Mouse (Mus musculus): ENCODE results near the gene Mon2. TPM values are rescaled to one million over a fixed set of nuclear protein-coding genes. Genes with fewer than 3 reads are reported as not detected.

Mon2 gene
- polyA plus RNA-seq, 1 experiment from 2014 or later = 24.9 TPM

DNA sequence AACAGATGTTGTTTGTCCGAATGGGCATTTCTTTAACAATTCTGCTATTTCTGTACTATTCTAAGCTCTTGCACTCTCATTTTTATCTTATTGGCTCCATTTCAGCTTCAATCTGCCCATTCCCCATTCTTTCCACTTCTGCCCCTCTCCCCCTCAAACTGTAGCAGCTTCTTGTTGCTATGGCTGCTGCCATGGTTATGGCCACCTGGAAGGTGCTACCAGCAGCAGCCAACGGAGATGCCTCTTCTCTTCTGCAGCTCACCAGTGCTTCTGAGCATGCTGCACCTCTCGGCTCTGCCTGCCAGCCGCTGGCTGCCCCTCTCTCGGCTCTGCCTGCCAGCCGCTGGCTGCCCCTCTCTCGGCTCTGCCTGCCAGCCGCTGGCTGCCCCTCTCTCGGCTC lies 8.0 kb upstream of the Mon2 start:
- WGBS = 70% methylated on average over 9 of the region's 9 CpGs
- ATAC-seq (ENCODE audit: low FRiP score) = no peak

DNA sequence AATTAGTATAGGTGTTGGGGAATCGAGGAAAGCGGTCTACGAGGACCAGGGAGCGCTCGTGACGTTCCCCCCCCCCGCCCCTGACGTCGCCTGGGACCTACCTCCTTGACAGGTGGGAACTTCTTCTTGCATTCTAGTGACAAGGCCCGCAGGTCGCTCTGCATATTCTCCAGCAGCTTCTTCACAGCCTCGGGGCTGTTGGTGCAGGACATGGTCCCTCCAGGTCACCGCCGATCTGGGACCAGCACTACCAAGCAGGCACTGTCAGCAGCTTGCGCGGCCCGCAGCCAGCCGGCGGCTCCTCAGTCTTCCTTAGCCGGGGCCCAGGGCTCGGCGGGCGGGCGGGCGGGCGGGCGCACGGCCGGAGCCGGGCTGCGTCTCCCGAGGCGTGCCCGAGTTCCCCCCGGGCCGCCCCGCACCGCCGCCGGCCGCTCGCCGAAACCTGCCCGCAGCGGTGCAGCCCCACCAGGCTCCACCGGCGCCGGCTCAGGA lies 508 bp downstream of the Mon2 start:
- Histone ChIP-seq H3K27me3 (ENCODE audit: control insufficient read depth, insufficient read depth, low read length) (no peaks in the 10 kb centered on the region), H3K36me3 (ENCODE audit: control insufficient read depth, insufficient read depth, low read length) (no peaks in the 10 kb centered on the region), H3K4me1 (ENCODE audit: control insufficient read depth, insufficient read depth, low read length) (peaks cover 8% of the 10 kb centered on the region; the same call in 1 of the 2 replicates), H3K9me3 (ENCODE audit: control insufficient read depth, low read length) (no peaks in the 10 kb centered on the region), H3K9ac (ENCODE audit: low read length) (peak overlapping the region; percentile 84), H3K27ac (ENCODE audit: low read depth, low read length) (no peak overlapping the region), H3K4me3 (ENCODE audit: low read depth, low read length) (peak overlapping the region; percentile 97), H3K4me2 (peak overlapping the region; percentile 79)
- WGBS = 1% methylated on average over 47 of the region's 48 CpGs
- DNase-seq (ENCODE audit: low spot score, missing footprints) (peak; percentile 87), ATAC-seq (ENCODE audit: low FRiP score) (no peak)

More for the DNA sequence above, 8.0 kb upstream of the Mon2 start:
- H3K27ac ChIP-seq (ENCODE audit: low read depth, low read length) = no peak overlapping the region
- H3K27me3 ChIP-seq (ENCODE audit: control insufficient read depth, insufficient read depth, low read length) = no peaks in the 10 kb centered on the region
- H3K4me3 ChIP-seq (ENCODE audit: low read depth, low read length) = no peak overlapping the region
- H3K9me3 ChIP-seq (ENCODE audit: control insufficient read depth, low read length) = no peaks in the 10 kb centered on the region
- H3K4me1 ChIP-seq (ENCODE audit: control insufficient read depth, insufficient read depth, low read length) = no peaks in the 10 kb centered on the region
- no peak overlapping the region for H3K4me2 ChIP-seq
- DNase-seq (ENCODE audit: low spot score, missing footprints) = no peak
- no peaks in the 10 kb centered on the region for H3K36me3 ChIP-seq (ENCODE audit: control insufficient read depth, insufficient read depth, low read length)
- H3K9ac ChIP-seq (ENCODE audit: low read length) = no peak overlapping the region

DNA sequence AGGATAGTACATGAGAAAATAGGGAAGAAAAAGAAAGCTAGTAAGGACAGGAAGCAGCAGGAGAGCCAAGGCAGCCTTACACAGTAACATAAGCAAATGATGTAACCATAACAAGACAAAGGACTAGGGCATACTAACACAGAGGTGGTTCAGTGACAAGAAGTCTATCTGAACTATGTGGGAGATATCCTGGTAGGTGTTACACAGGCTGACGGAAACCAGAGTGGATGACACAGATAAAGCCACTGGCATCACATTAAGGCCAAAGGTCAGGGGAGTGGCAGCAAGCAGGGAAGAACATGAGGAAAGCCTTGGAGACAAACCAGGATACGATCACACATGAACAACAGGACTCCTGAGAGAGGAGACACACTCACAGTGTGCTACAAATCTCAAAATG lies 4.3 kb downstream of the Mon2 start:
- H3K4me2 ChIP-seq = no peak overlapping the region
- no peak overlapping the region for H3K27ac ChIP-seq (ENCODE audit: low read depth, low read length)
- no peak for ATAC-seq (ENCODE audit: low FRiP score)
- H3K36me3 ChIP-seq (ENCODE audit: control insufficient read depth, insufficient read depth, low read length) = no peaks in the 10 kb centered on the region; the same call in none of the 2 replicates
- no peaks in the 10 kb centered on the region for H3K27me3 ChIP-seq (ENCODE audit: control insufficient read depth, insufficient read depth, low read length)
- no peak overlapping the region for H3K4me3 ChIP-seq (ENCODE audit: low read depth, low read length)
- 89% methylated on average over 2 of the region's 2 CpGs for WGBS
- peak; percentile 26 for DNase-seq (ENCODE audit: low spot score, missing footprints)
- no peak overlapping the region for H3K9ac ChIP-seq (ENCODE audit: low read length)
- H3K9me3 ChIP-seq (ENCODE audit: control insufficient read depth, low read length) = 0 out of 2 replicates have a peak, but pooled peaks cover 3% of the 10 kb centered on the region
- peaks cover 7% of the 10 kb centered on the region; the same call in 1 of the 2 replicates for H3K4me1 ChIP-seq (ENCODE audit: control insufficient read depth, insufficient read depth, low read length)

DNA sequence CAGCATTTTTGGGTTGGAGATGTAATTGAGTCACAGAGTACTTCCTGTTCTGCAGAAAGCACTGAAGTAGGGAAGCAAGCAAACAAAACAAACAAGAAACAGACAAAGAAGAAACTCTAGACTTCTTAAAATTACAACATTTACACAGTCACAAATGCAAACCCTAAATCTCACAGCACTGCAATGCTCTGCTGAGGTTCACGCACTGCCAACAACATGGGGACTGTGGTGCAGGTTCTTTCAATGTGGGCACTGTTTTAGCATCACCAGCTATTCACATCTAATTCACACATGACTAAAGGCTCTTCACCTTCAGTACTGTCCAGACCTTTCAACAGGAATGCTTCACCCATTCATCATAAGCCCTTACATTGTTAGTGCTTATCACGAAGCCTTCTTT lies 13.3 kb downstream of the Mon2 start:
- Histone ChIP-seq H3K4me3 (ENCODE audit: low read depth, low read length) (no peak overlapping the region), H3K4me1 (ENCODE audit: control insufficient read depth, insufficient read depth, low read length) (no peaks in the 10 kb centered on the region), H3K9ac (ENCODE audit: low read length) (no peak overlapping the region), H3K27me3 (ENCODE audit: control insufficient read depth, insufficient read depth, low read length) (no peaks in the 10 kb centered on the region), H3K27ac (ENCODE audit: low read depth, low read length) (no peak overlapping the region), H3K4me2 (no peak overlapping the region), H3K36me3 (ENCODE audit: control insufficient read depth, insufficient read depth, low read length) (no peaks in the 10 kb centered on the region), H3K9me3 (ENCODE audit: control insufficient read depth, low read length) (no peaks in the 10 kb centered on the region)
- ATAC-seq (ENCODE audit: low FRiP score) (no peak), DNase-seq (ENCODE audit: low spot score, missing footprints) (no peak)
- 92% methylated on average over 2 of the region's 2 CpGs for WGBS

DNA sequence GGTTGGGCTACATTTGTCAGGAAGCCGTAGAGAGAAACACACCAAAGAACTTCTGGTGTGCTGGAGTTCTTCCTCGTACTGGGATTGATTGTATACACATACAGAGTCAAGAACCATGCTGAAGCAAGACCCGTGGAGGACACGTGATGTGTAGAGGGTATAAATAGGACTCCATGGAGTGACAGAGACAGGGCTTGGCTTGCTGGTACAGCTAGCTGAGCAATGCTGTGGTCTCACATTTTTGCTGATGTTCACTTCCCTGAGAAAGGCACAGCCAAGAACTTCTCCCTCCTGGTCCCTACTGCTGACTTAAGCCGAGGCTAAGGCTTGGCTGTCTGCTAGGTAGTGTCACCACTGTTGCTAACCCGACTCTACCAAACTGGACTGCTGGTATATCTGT lies 15.5 kb downstream of the Mon2 start:
- H3K36me3 ChIP-seq (ENCODE audit: control insufficient read depth, insufficient read depth, low read length) = no peaks in the 10 kb centered on the region
- H3K4me2 ChIP-seq = no peak overlapping the region
- H3K27ac ChIP-seq (ENCODE audit: low read depth, low read length) = no peak overlapping the region
- no peaks in the 10 kb centered on the region for H3K27me3 ChIP-seq (ENCODE audit: control insufficient read depth, insufficient read depth, low read length)
- no peaks in the 10 kb centered on the region for H3K4me1 ChIP-seq (ENCODE audit: control insufficient read depth, insufficient read depth, low read length)
- 89% methylated on average over 6 of the region's 6 CpGs for WGBS
- ATAC-seq (ENCODE audit: low FRiP score) (no peak), DNase-seq (ENCODE audit: low spot score, missing footprints) (peak; percentile 60)
- no peaks in the 10 kb centered on the region for H3K9me3 ChIP-seq (ENCODE audit: control insufficient read depth, low read length)
- no peak overlapping the region for H3K9ac ChIP-seq (ENCODE audit: low read length)
- H3K4me3 ChIP-seq (ENCODE audit: low read depth, low read length) = no peak overlapping the region

DNA sequence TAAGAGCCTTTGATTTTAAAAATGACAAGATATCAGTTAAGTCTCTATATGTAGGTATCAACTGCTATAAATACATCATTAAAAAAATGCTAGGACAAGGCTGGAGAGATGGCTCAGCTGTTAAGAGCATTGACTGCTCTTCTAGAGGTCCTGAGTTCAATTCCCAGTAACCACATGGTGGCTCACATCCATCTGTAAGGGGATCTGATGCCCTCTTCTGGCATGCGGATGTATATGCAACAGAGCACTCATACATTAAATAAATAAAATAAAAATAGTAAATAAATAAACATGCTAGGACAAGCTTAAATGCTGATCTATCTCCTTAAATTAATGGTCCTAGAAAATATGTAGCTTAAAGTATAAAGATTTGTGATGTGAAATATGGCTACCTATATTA lies 19.2 kb downstream of the Mon2 start:
- no peak overlapping the region for H3K4me2 ChIP-seq
- no peaks in the 10 kb centered on the region for H3K27me3 ChIP-seq (ENCODE audit: control insufficient read depth, insufficient read depth, low read length)
- H3K4me3 ChIP-seq (ENCODE audit: low read depth, low read length) = no peak overlapping the region
- peak; percentile 62 for DNase-seq (ENCODE audit: low spot score, missing footprints)
- H3K4me1 ChIP-seq (ENCODE audit: control insufficient read depth, insufficient read depth, low read length) = no peaks in the 10 kb centered on the region
- WGBS = 86% methylated on average over 1 of the region's 1 CpGs
- H3K9me3 ChIP-seq (ENCODE audit: control insufficient read depth, low read length) = no peaks in the 10 kb centered on the region
- H3K9ac ChIP-seq (ENCODE audit: low read length) = no peak overlapping the region
- no peaks in the 10 kb centered on the region for H3K36me3 ChIP-seq (ENCODE audit: control insufficient read depth, insufficient read depth, low read length)
- H3K27ac ChIP-seq (ENCODE audit: low read depth, low read length) = no peak overlapping the region
- no peak for ATAC-seq (ENCODE audit: low FRiP score)

DNA sequence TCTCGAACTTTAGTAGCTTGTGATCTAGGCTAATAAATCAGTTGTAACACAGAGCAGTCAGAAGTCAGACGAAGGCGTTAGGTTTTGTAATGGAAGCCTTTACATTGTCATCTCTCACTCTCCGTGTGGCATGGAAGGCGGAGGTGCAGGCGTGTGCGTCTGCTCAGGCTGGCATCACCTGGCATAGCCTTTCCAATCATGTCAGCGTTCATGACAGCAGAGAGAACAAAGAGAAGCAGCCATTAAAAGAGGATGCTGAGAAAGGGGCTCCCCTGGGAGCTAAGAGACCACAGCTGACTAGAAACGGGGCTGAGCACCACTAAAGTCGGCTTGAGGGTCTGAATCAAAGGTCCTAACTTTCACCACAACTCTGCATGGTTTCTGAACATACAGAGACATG lies 19.8 kb downstream of the Mon2 start:
- 86% methylated on average over 10 of the region's 10 CpGs for WGBS
- ATAC-seq (ENCODE audit: low FRiP score) (no peak), DNase-seq (ENCODE audit: low spot score, missing footprints) (peak; percentile 53)
- H3K9ac ChIP-seq (ENCODE audit: low read length) = no peak overlapping the region
- no peaks in the 10 kb centered on the region for H3K4me1 ChIP-seq (ENCODE audit: control insufficient read depth, insufficient read depth, low read length)
- H3K27me3 ChIP-seq (ENCODE audit: control insufficient read depth, insufficient read depth, low read length) = no peaks in the 10 kb centered on the region
- no peak overlapping the region for H3K4me2 ChIP-seq
- H3K36me3 ChIP-seq (ENCODE audit: control insufficient read depth, insufficient read depth, low read length) = no peaks in the 10 kb centered on the region
- no peak overlapping the region for H3K4me3 ChIP-seq (ENCODE audit: low read depth, low read length)
- H3K27ac ChIP-seq (ENCODE audit: low read depth, low read length) = no peak overlapping the region
- H3K9me3 ChIP-seq (ENCODE audit: control insufficient read depth, low read length) = no peaks in the 10 kb centered on the region

DNA sequence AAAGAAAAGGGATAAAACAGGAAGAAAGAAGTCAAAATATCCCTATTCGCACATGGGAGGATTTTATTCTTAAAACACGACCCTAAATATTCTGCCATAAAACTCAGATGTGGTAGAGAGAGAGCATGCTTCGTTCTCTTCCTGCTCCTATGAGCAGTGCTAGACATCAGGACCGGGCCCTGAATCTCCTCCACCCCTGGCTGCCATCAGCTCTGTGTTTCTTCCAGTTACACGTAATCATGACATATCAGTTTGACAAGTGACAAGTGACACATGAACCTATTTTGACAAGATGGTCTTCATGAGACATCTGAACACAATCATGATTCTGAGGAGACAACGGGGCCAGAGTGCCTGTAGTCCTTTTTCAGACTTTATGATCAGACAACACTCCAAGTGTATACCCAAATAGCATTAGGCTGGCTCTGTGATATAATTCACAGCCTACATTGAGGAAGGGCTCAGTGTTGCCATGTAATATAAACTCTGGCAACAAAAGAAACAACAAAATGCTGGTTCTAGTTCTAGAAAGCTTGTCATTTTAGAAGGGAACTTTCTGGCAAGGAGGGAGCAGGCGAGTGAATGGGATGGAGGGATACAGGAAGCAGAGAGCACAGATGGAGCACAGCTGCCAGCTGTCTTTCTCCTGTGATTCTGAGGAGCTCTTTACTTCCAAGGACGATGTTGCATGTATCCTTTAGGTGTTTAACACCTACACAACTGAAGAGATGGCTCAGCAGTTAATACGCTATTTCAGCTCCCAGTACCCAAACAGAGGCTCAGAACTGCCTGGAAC lies 20.9 kb downstream of the Mon2 start:
- no peaks in the 10 kb centered on the region for H3K27me3 ChIP-seq (ENCODE audit: control insufficient read depth, insufficient read depth, low read length)
- H3K9ac ChIP-seq (ENCODE audit: low read length) = no peak overlapping the region
- no peak overlapping the region for H3K4me3 ChIP-seq (ENCODE audit: low read depth, low read length)
- DNase-seq (ENCODE audit: low spot score, missing footprints) = peak; percentile 47
- no peak overlapping the region for H3K4me2 ChIP-seq
- H3K4me1 ChIP-seq (ENCODE audit: control insufficient read depth, insufficient read depth, low read length) = no peaks in the 10 kb centered on the region
- no peaks in the 10 kb centered on the region for H3K36me3 ChIP-seq (ENCODE audit: control insufficient read depth, insufficient read depth, low read length)
- ATAC-seq (ENCODE audit: low FRiP score) = no peak
- no peak overlapping the region for H3K27ac ChIP-seq (ENCODE audit: low read depth, low read length)
- 92% methylated on average over 9 of the region's 9 CpGs for WGBS
- H3K9me3 ChIP-seq (ENCODE audit: control insufficient read depth, low read length) = no peaks in the 10 kb centered on the region

DNA sequence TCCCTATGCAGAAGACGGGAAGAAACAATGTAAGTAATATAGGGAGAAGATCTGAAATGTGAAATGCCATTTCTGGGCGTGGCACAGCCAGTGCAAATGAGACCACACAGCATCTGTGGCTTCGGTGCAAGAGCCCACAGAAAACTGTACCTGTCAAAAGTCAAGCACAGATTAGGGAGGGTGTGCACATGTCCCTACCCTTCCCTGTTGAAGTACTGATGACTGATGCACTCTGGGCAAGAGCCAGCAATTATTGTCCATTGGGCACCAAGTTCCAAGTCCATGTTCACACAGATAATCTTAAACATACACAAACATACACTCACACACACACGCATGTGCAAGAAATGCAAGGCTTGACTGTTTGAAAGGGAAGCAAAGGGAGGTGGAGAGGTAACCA lies 22.7 kb downstream of the Mon2 start:
- Histone ChIP-seq H3K9ac (ENCODE audit: low read length) (no peak overlapping the region), H3K9me3 (ENCODE audit: control insufficient read depth, low read length) (no peaks in the 10 kb centered on the region), H3K36me3 (ENCODE audit: control insufficient read depth, insufficient read depth, low read length) (no peaks in the 10 kb centered on the region), H3K4me3 (ENCODE audit: low read depth, low read length) (no peak overlapping the region), H3K4me2 (no peak overlapping the region), H3K27me3 (ENCODE audit: control insufficient read depth, insufficient read depth, low read length) (no peaks in the 10 kb centered on the region), H3K4me1 (ENCODE audit: control insufficient read depth, insufficient read depth, low read length) (no peaks in the 10 kb centered on the region), H3K27ac (ENCODE audit: low read depth, low read length) (no peak overlapping the region)
- no peak for ATAC-seq (ENCODE audit: low FRiP score)
- WGBS = 88% methylated on average over 4 of the region's 4 CpGs
- peak; percentile 35 for DNase-seq (ENCODE audit: low spot score, missing footprints)
